Mouse (Mus musculus): ENCODE results near the gene Atrnl1. TPM values are rescaled to one million over a fixed set of nuclear protein-coding genes. Genes with fewer than 3 reads are reported as not detected.

Gene Atrnl1
- polyA plus RNA-seq, 1 experiment from 2014 or later, result 11.6 TPM

- Histone ChIP-seq H3K4me3 (replicated peaks; ENCODE audit: low read depth, low read length) (no peak overlapping the region), H3K36me3 (ENCODE audit: control insufficient read depth, insufficient read depth, low read length) (no peaks in the 10 kb centered on the region), H3K9ac (replicated peaks; ENCODE audit: low read length) (no peak overlapping the region), H3K27me3 (ENCODE audit: control insufficient read depth, insufficient read depth, low read length) (no peaks in the 10 kb centered on the region), H3K4me1 (ENCODE audit: control insufficient read depth, insufficient read depth, low read length) (0 out of 2 replicates have a peak, but pooled peaks cover 2% of the 10 kb centered on the region), H3K9me3 (ENCODE audit: control insufficient read depth, low read length) (no peaks in the 10 kb centered on the region), H3K27ac (replicated peaks; ENCODE audit: low read depth, low read length) (no peak overlapping the region), H3K4me2 (ENCODE audit: low read length) (no peak overlapping the region)
- DNase-seq, result no peak
- 91% methylated on average over 7 of the region's 7 CpGs for WGBS
- no peak for ATAC-seq (ENCODE audit: low FRiP score, low TSS enrichment)
Observed at GRCm38 (mm10) chr19:57833083-57833482, 222.2 kb downstream of the Atrnl1 start.

- H3K27me3 ChIP-seq (ENCODE audit: control insufficient read depth, insufficient read depth, low read length), result no peaks in the 10 kb centered on the region
- no peak for ATAC-seq (ENCODE audit: low FRiP score, low TSS enrichment)
- H3K36me3 ChIP-seq (ENCODE audit: control insufficient read depth, insufficient read depth, low read length), result no peaks in the 10 kb centered on the region
- H3K9me3 ChIP-seq (ENCODE audit: control insufficient read depth, low read length), result no peaks in the 10 kb centered on the region
- no peak overlapping the region for H3K27ac ChIP-seq (replicated peaks; ENCODE audit: low read depth, low read length)
- WGBS, result 76% methylated on average over 6 of the region's 6 CpGs
- no peak overlapping the region for H3K9ac ChIP-seq (replicated peaks; ENCODE audit: low read length)
- 0 out of 2 replicates have a peak, but pooled peaks cover 2% of the 10 kb centered on the region for H3K4me1 ChIP-seq (ENCODE audit: control insufficient read depth, insufficient read depth, low read length)
- H3K4me3 ChIP-seq (replicated peaks; ENCODE audit: low read depth, low read length), result no peak overlapping the region
- DNase-seq, result no peak
- no peak overlapping the region for H3K4me2 ChIP-seq (ENCODE audit: low read length)
Observed at GRCm38 (mm10) chr19:57837882-57838281, 227.0 kb downstream of the Atrnl1 start.

GRCm38 (mm10) chr19:57838546-57838945 lies 227.7 kb downstream of the Atrnl1 start:
- no peaks in the 10 kb centered on the region for H3K27me3 ChIP-seq (ENCODE audit: control insufficient read depth, insufficient read depth, low read length)
- ATAC-seq (ENCODE audit: low FRiP score, low TSS enrichment) (no peak), DNase-seq (peak; percentile 27)
- 0 out of 2 replicates have a peak, but pooled peaks cover 2% of the 10 kb centered on the region for H3K4me1 ChIP-seq (ENCODE audit: control insufficient read depth, insufficient read depth, low read length)
- peak overlapping the region; percentile 0; the same call in 1 of the 2 replicates for H3K27ac ChIP-seq (replicated peaks; ENCODE audit: low read depth, low read length)
- 74% methylated on average over 9 of the region's 9 CpGs for WGBS
- H3K9me3 ChIP-seq (ENCODE audit: control insufficient read depth, low read length), result no peaks in the 10 kb centered on the region
- H3K9ac ChIP-seq (replicated peaks; ENCODE audit: low read length), result no peak overlapping the region
- no peaks in the 10 kb centered on the region for H3K36me3 ChIP-seq (ENCODE audit: control insufficient read depth, insufficient read depth, low read length)
- no peak overlapping the region for H3K4me3 ChIP-seq (replicated peaks; ENCODE audit: low read depth, low read length)
- no peak overlapping the region for H3K4me2 ChIP-seq (ENCODE audit: low read length)

GRCm38 (mm10) chr19:57849915-57850314 lies 239.1 kb downstream of the Atrnl1 start:
- ATAC-seq (ENCODE audit: low FRiP score, low TSS enrichment), result no peak
- 75% methylated on average over 7 of the region's 7 CpGs for WGBS

GRCm38 (mm10) chr19:57868350-57868749 lies 257.5 kb downstream of the Atrnl1 start:
- Histone ChIP-seq H3K4me2 (ENCODE audit: low read length) (no peak overlapping the region), H3K4me3 (replicated peaks; ENCODE audit: low read depth, low read length) (no peak overlapping the region), H3K27me3 (ENCODE audit: control insufficient read depth, insufficient read depth, low read length) (no peaks in the 10 kb centered on the region), H3K9me3 (ENCODE audit: control insufficient read depth, low read length) (no peaks in the 10 kb centered on the region), H3K4me1 (ENCODE audit: control insufficient read depth, insufficient read depth, low read length) (peaks cover 21% of the 10 kb centered on the region), H3K36me3 (ENCODE audit: control insufficient read depth, insufficient read depth, low read length) (no peaks in the 10 kb centered on the region), H3K9ac (replicated peaks; ENCODE audit: low read length) (no peak overlapping the region), H3K27ac (replicated peaks; ENCODE audit: low read depth, low read length) (no peak overlapping the region)
- ATAC-seq (ENCODE audit: low FRiP score, low TSS enrichment) (no peak), DNase-seq (no peak)
- 90% methylated on average over 4 of the region's 4 CpGs for WGBS

More at GRCm38 (mm10) chr19:57849915-57850314, 239.1 kb downstream of the Atrnl1 start:
- Histone ChIP-seq H3K27me3 (ENCODE audit: control insufficient read depth, insufficient read depth, low read length) (no peaks in the 10 kb centered on the region), H3K9ac (replicated peaks; ENCODE audit: low read length) (no peak overlapping the region), H3K4me1 (ENCODE audit: control insufficient read depth, insufficient read depth, low read length) (no peaks in the 10 kb centered on the region), H3K4me3 (replicated peaks; ENCODE audit: low read depth, low read length) (no peak overlapping the region), H3K36me3 (ENCODE audit: control insufficient read depth, insufficient read depth, low read length) (no peaks in the 10 kb centered on the region), H3K4me2 (ENCODE audit: low read length) (no peak overlapping the region), H3K27ac (replicated peaks; ENCODE audit: low read depth, low read length) (no peak overlapping the region), H3K9me3 (ENCODE audit: control insufficient read depth, low read length) (no peaks in the 10 kb centered on the region)
- DNase-seq, result no peak

- H3K27me3 ChIP-seq (ENCODE audit: control insufficient read depth, insufficient read depth, low read length), result no peaks in the 10 kb centered on the region
- 24% methylated on average over 13 of the region's 13 CpGs for WGBS
- no peaks in the 10 kb centered on the region for H3K36me3 ChIP-seq (ENCODE audit: control insufficient read depth, insufficient read depth, low read length)
- ATAC-seq (ENCODE audit: low FRiP score, low TSS enrichment), result no peak
- H3K4me2 ChIP-seq (ENCODE audit: low read length), result peak overlapping the region; percentile 39
- no peak overlapping the region for H3K27ac ChIP-seq (replicated peaks; ENCODE audit: low read depth, low read length)
- no peaks in the 10 kb centered on the region for H3K9me3 ChIP-seq (ENCODE audit: control insufficient read depth, low read length)
- DNase-seq, result peak; percentile 54
- no peak overlapping the region for H3K4me3 ChIP-seq (replicated peaks; ENCODE audit: low read depth, low read length)
- no peak overlapping the region for H3K9ac ChIP-seq (replicated peaks; ENCODE audit: low read length)
- H3K4me1 ChIP-seq (ENCODE audit: control insufficient read depth, insufficient read depth, low read length), result peaks cover 21% of the 10 kb centered on the region
Observed at GRCm38 (mm10) chr19:57870871-57871270, 260.0 kb downstream of the Atrnl1 start.

GRCm38 (mm10) chr19:57876057-57876456 lies 265.2 kb downstream of the Atrnl1 start:
- Histone ChIP-seq H3K4me3 (replicated peaks; ENCODE audit: low read depth, low read length) (no peak overlapping the region), H3K4me2 (ENCODE audit: low read length) (no peak overlapping the region), H3K36me3 (ENCODE audit: control insufficient read depth, insufficient read depth, low read length) (no peaks in the 10 kb centered on the region), H3K27ac (replicated peaks; ENCODE audit: low read depth, low read length) (no peak overlapping the region), H3K9ac (replicated peaks; ENCODE audit: low read length) (no peak overlapping the region), H3K27me3 (ENCODE audit: control insufficient read depth, insufficient read depth, low read length) (no peaks in the 10 kb centered on the region), H3K4me1 (ENCODE audit: control insufficient read depth, insufficient read depth, low read length) (peaks cover 11% of the 10 kb centered on the region; the same call in 1 of the 2 replicates), H3K9me3 (ENCODE audit: control insufficient read depth, low read length) (no peaks in the 10 kb centered on the region)
- DNase-seq (no peak), ATAC-seq (ENCODE audit: low FRiP score, low TSS enrichment) (no peak)
- WGBS, result 92% methylated on average over 6 of the region's 6 CpGs

GRCm38 (mm10) chr19:57877343-57877742 lies 266.5 kb downstream of the Atrnl1 start:
- H3K27me3 ChIP-seq (ENCODE audit: control insufficient read depth, insufficient read depth, low read length), result no peaks in the 10 kb centered on the region
- H3K4me2 ChIP-seq (ENCODE audit: low read length), result no peak overlapping the region
- no peak for ATAC-seq (ENCODE audit: low FRiP score, low TSS enrichment)
- H3K9ac ChIP-seq (replicated peaks; ENCODE audit: low read length), result no peak overlapping the region
- no peak overlapping the region for H3K4me3 ChIP-seq (replicated peaks; ENCODE audit: low read depth, low read length)
- 98% methylated on average over 4 of the region's 4 CpGs for WGBS
- H3K4me1 ChIP-seq (ENCODE audit: control insufficient read depth, insufficient read depth, low read length), result peaks cover 5% of the 10 kb centered on the region; the same call in 1 of the 2 replicates
- no peak overlapping the region for H3K27ac ChIP-seq (replicated peaks; ENCODE audit: low read depth, low read length)
- no peak for DNase-seq
- H3K36me3 ChIP-seq (ENCODE audit: control insufficient read depth, insufficient read depth, low read length), result no peaks in the 10 kb centered on the region
- H3K9me3 ChIP-seq (ENCODE audit: control insufficient read depth, low read length), result no peaks in the 10 kb centered on the region

- ATAC-seq (ENCODE audit: low FRiP score, low TSS enrichment), result no peak
- Histone ChIP-seq H3K4me1 (ENCODE audit: control insufficient read depth, insufficient read depth, low read length) (no peaks in the 10 kb centered on the region), H3K36me3 (ENCODE audit: control insufficient read depth, insufficient read depth, low read length) (no peaks in the 10 kb centered on the region), H3K9me3 (ENCODE audit: control insufficient read depth, low read length) (no peaks in the 10 kb centered on the region), H3K4me2 (ENCODE audit: low read length) (no peak overlapping the region), H3K4me3 (replicated peaks; ENCODE audit: low read depth, low read length) (no peak overlapping the region), H3K27ac (replicated peaks; ENCODE audit: low read depth, low read length) (no peak overlapping the region), H3K9ac (replicated peaks; ENCODE audit: low read length) (no peak overlapping the region), H3K27me3 (ENCODE audit: control insufficient read depth, insufficient read depth, low read length) (no peaks in the 10 kb centered on the region)
- DNase-seq, result no peak
- 89% methylated on average over 9 of the region's 9 CpGs for WGBS
Observed at GRCm38 (mm10) chr19:57878583-57878982, 267.7 kb downstream of the Atrnl1 start.
